Mouse (Mus musculus) bone marrow, adult 2 months (tissue): ENCODE measurements around the gene Slx1b.
A peak's percentile ranks its signal among the peaks of the same experiment; 100 is the strongest.

Experiments
- CTCF ChIP-seq: fragments of 200-500 bp; IDR thresholded peaks from 2 replicates; pipeline ENCODE4 v1.5.1; 2011; ENCODE audit warnings: low read length, control low read depth; ENCODE audit not compliant: control insufficient read depth, insufficient read depth
- POLR2A ChIP-seq: fragments of 200-500 bp; IDR thresholded peaks from 2 replicates; pipeline ENCODE4 v1.6.1; 2011; ENCODE audit warnings: low read depth, mild to moderate bottlenecking, control low read depth, low read length, borderline replicate concordance; ENCODE audit not compliant: control insufficient read depth

- no peak for TF ChIP-seq POLR2A
- peak; percentile 71 for TF ChIP-seq CTCF
Observed at GRCm38 (mm10) chr7:126718787-126719337, 23.3 kb upstream of the Slx1b start.
